Mouse (Mus musculus) layer of hippocampus, adult 18-20 months (tissue): ENCODE results near the gene Actr1a. TPM values are rescaled to one million over a fixed set of nuclear protein-coding genes. Genes with fewer than 3 reads are reported as not detected.

ENCODE experiments used
- DNase-seq, 2 experiments: peaks; one replicate each; pipeline ENCODE4 v3.0.0; 2022; ENCODE audit warnings: low spot score in 2 of 2
- long read RNA-seq: library from polyadenylated mRNA; stranded (forward); transcript quantifications from one replicate; pipeline ENCODE4 v2.0.0, GENCODE M21; 2021
- total RNA-seq, 2 experiments: library from RNA; stranded (reverse); gene quantifications; 2 replicates each; pipeline ENCODE4 v1.2.3; 2021

Gene Actr1a
- total RNA-seq, result 100 to 1,000 TPM; 192 to 196 TPM
- long read RNA-seq, transcript Actr1a-201 (11 exons, 2,757 nt), result major isoform, 249 of 287 reads
- long read RNA-seq, partial matches to known transcripts, result 14 of 287 reads
- long read RNA-seq, other reads (novel, unspliced or antisense), result 24 of 287 reads

GRCm38 (mm10) chr19:46395109-46396009, at the start of gene Actr1a:
Gene Actr1a, minus strand, starts transcription at chr19:46395748.
- DNase-seq, result peak; percentile 95 to 99

- DNase-seq, result peak; percentile 52 to 90
Observed at GRCm38 (mm10) chr19:46444209-46444608, 48.7 kb upstream of the Actr1a start.

GRCm38 (mm10) chr19:46443509-46443908, 48.0 kb upstream of the Actr1a start:
- DNase-seq, result no peak

- no peak for DNase-seq
Observed at GRCm38 (mm10) chr19:46435492-46435891, 39.9 kb upstream of the Actr1a start.

- no peak for DNase-seq
Observed at GRCm38 (mm10) chr19:46434591-46434990, 39.0 kb upstream of the Actr1a start.

- no peak for DNase-seq
Observed at GRCm38 (mm10) chr19:46434148-46434547, 38.6 kb upstream of the Actr1a start.

- no peak for DNase-seq
Observed at GRCm38 (mm10) chr19:46433712-46434111, 38.2 kb upstream of the Actr1a start.

GRCm38 (mm10) chr19:46429250-46429649, 33.7 kb upstream of the Actr1a start:
- DNase-seq, result no peak

GRCm38 (mm10) chr19:46426488-46426887, 30.9 kb upstream of the Actr1a start:
- DNase-seq, result no peak

- no peak for DNase-seq
Observed at GRCm38 (mm10) chr19:46425266-46425665, 29.7 kb upstream of the Actr1a start.

- DNase-seq, result no peak
Observed at GRCm38 (mm10) chr19:46422384-46423338, 27.1 kb upstream of the Actr1a start.

GRCm38 (mm10) chr19:46420410-46420809, 24.9 kb upstream of the Actr1a start:
- DNase-seq, result no peak

- DNase-seq, result no peak
Observed at GRCm38 (mm10) chr19:46418051-46418450, 22.5 kb upstream of the Actr1a start.

GRCm38 (mm10) chr19:46416276-46416675, 20.7 kb upstream of the Actr1a start:
- DNase-seq, result no peak

GRCm38 (mm10) chr19:46414486-46414885, 18.9 kb upstream of the Actr1a start:
- DNase-seq, result no peak

- DNase-seq, result no peak
Observed at GRCm38 (mm10) chr19:46413969-46414368, 18.4 kb upstream of the Actr1a start.

- DNase-seq, result no peak
Observed at GRCm38 (mm10) chr19:46412056-46412805, 16.7 kb upstream of the Actr1a start.

GRCm38 (mm10) chr19:46409506-46409905, 14.0 kb upstream of the Actr1a start:
- no peak for DNase-seq

- no peak for DNase-seq
Observed at GRCm38 (mm10) chr19:46406592-46407386, 11.2 kb upstream of the Actr1a start.

GRCm38 (mm10) chr19:46404030-46404429, 8.5 kb upstream of the Actr1a start:
- DNase-seq, result no peak
